Mouse (Mus musculus) embryo, embryonic 11 days (tissue): ENCODE measurements around the gene Adcy3.
A peak's percentile ranks its signal among the peaks of the same experiment; 100 is the strongest.

Source experiments
- DNase-seq: peaks from one replicate; pipeline ENCODE4 v3.0.0-alpha.2; 2015

Gene Adcy3

GRCm38 (mm10) chr12:4132941-4133846 lies at the start of gene Adcy3:
Adcy3 (plus strand) TSS chr12:4133103.
- DNase-seq, result peak; percentile 76

- no peak for DNase-seq
Observed at GRCm38 (mm10) chr12:4083441-4083840, 49.5 kb upstream of the Adcy3 start.

- DNase-seq, result peak; percentile 82
Observed at GRCm38 (mm10) chr12:4107383-4107782, 25.5 kb upstream of the Adcy3 start.

GRCm38 (mm10) chr12:4116132-4116531 lies 16.8 kb upstream of the Adcy3 start:
- no peak for DNase-seq

GRCm38 (mm10) chr12:4117136-4117535 lies 15.8 kb upstream of the Adcy3 start:
- DNase-seq, result no peak

GRCm38 (mm10) chr12:4117579-4117978 lies 15.3 kb upstream of the Adcy3 start:
- no peak for DNase-seq

- no peak for DNase-seq
Observed at GRCm38 (mm10) chr12:4127346-4127745, 5.6 kb upstream of the Adcy3 start.

GRCm38 (mm10) chr12:4133847-4134212 lies 927 bp downstream of the Adcy3 start:
- DNase-seq, result no peak

- no peak for DNase-seq
Observed at GRCm38 (mm10) chr12:4143179-4143578, 10.3 kb downstream of the Adcy3 start.

GRCm38 (mm10) chr12:4150936-4151335 lies 18.0 kb downstream of the Adcy3 start:
- no peak for DNase-seq

GRCm38 (mm10) chr12:4151969-4152368 lies 19.1 kb downstream of the Adcy3 start:
- no peak for DNase-seq

GRCm38 (mm10) chr12:4157466-4157865 lies 24.6 kb downstream of the Adcy3 start:
- no peak for DNase-seq

- no peak for DNase-seq
Observed at GRCm38 (mm10) chr12:4158179-4158578, 25.3 kb downstream of the Adcy3 start.

- DNase-seq, result no peak
Observed at GRCm38 (mm10) chr12:4158868-4159632, 26.1 kb downstream of the Adcy3 start.

GRCm38 (mm10) chr12:4160322-4160721 lies 27.4 kb downstream of the Adcy3 start:
- DNase-seq, result peak; percentile 44

GRCm38 (mm10) chr12:4162886-4163285 lies 30.0 kb downstream of the Adcy3 start:
- DNase-seq, result no peak

- no peak for DNase-seq
Observed at GRCm38 (mm10) chr12:4166970-4167369, 34.1 kb downstream of the Adcy3 start.

GRCm38 (mm10) chr12:4169058-4169457 lies 36.2 kb downstream of the Adcy3 start:
- DNase-seq, result no peak

GRCm38 (mm10) chr12:4169622-4170021 lies 36.7 kb downstream of the Adcy3 start:
- no peak for DNase-seq

- no peak for DNase-seq
Observed at GRCm38 (mm10) chr12:4173108-4173790, 40.3 kb downstream of the Adcy3 start.

GRCm38 (mm10) chr12:4178839-4179238 lies 45.9 kb downstream of the Adcy3 start:
- peak; percentile 10 for DNase-seq

- DNase-seq, result no peak
Observed at GRCm38 (mm10) chr12:4179671-4180233, 46.8 kb downstream of the Adcy3 start.

- DNase-seq, result no peak
Observed at GRCm38 (mm10) chr12:4180507-4180906, 47.6 kb downstream of the Adcy3 start.
